Mouse (Mus musculus) cerebellum, adult 2 months (tissue): Measurements from ENCODE around the gene 2310030G06Rik.

ENCODE experiments used
- CTCF ChIP-seq: fragments of 200-500 bp; IDR thresholded peaks from 2 replicates; pipeline ENCODE4 v1.5.1; 2011; ENCODE audit warnings: low read depth, mild to moderate bottlenecking, control low read depth, low read length, moderate library complexity, borderline replicate concordance; ENCODE audit not compliant: insufficient read depth
- POLR2A ChIP-seq: fragments of 200-500 bp; IDR thresholded peaks from 2 replicates; pipeline ENCODE4 v1.6.1; 2011; ENCODE audit warnings: low read length, control low read depth, borderline replicate concordance; ENCODE audit not compliant: insufficient read depth

- TF ChIP-seq POLR2A (no peak), CTCF (0 out of 2 replicates have a peak, but pooled peaks have one; percentile 11)
Observed at GRCm38 (mm10) chr9:50763331-50763730, 17.0 kb upstream of the 2310030G06Rik start.
